Mouse (Mus musculus): ENCODE data around the gene Atp10b. TPM values are rescaled to one million over a fixed set of nuclear protein-coding genes. Genes with fewer than 3 reads are reported as not detected.

Gene Atp10b
- polyA plus RNA-seq, 1 experiment, result 0.14 TPM

DNA sequence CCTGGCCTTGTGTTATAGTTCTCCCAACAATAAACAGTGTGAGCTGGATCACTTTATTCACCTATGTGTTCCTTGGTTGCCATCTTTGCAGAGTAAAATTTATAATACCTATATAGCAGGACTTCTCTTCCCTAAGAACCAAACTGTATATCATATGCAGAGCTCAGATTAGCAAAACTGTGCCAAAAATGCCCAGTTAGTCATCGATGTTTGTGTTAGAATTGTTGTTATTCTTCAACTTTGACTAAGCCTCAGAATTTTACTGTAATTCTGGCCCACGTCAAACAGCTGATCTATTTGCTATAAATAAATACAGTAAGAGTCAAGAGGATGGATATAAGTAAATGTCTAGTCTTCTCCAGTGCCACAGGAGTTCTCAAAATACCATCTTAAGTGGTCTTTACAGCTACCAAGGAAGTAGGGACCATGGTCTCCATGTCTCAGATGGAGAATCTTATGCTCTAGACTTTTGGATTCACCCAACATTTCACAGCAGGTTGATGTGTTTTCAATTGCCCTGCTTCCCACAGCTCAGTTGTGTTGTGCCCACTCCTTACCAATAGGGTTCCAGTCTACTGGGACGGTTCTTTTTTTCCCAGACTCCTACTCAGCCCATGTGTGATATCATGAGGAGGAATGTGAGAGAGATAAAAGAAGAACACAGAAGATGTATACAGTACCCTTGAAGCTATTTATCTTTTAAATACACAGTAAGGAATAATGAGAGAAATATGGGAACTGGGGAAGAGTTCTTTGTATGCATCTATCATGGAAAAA lies 40.3 kb downstream of the Atp10b start:
- TF ChIP-seq CTCF (IDR thresholded peaks at IDR 0.05; ENCODE audit: borderline replicate concordance, insufficient read depth, low read length), result no peak
- TF ChIP-seq POLR2A (IDR thresholded peaks at IDR 0.05; ENCODE audit: low read depth, low read length), result no peak
- Histone ChIP-seq H3K4me3 (ENCODE audit: insufficient read depth, low read length) (no peak overlapping the region), H3K4me1 (ENCODE audit: control insufficient read depth, insufficient read depth, low read length) (no peaks in the 10 kb centered on the region), H3K27ac (ENCODE audit: insufficient read depth, low read length) (no peak overlapping the region)

DNA sequence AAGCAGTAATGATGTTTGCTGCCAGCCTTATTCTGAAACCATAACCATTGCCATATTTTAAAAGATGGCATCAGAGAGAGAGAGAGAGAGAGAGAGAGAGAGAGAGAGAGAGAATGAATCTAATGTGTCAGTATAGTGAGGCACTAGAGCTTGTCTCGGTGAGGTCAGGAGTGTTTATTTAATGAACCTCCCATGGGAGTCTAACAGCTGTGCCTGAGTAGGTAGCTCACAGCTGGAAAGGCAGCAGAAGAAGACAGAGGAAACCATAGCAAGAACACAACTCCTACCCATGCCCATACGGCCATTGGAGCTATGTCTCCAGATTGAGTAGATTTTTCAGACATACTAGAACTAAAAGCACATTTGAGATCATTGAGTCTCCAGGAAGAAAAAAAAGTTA lies 49.1 kb downstream of the Atp10b start:
- H3K4me1 ChIP-seq (ENCODE audit: control insufficient read depth, insufficient read depth, low read length), result no peaks in the 10 kb centered on the region
- H3K4me3 ChIP-seq (ENCODE audit: insufficient read depth, low read length), result no peak overlapping the region
- TF ChIP-seq CTCF (IDR thresholded peaks at IDR 0.05; ENCODE audit: borderline replicate concordance, insufficient read depth, low read length) (no peak), POLR2A (IDR thresholded peaks at IDR 0.05; ENCODE audit: low read depth, low read length) (no peak)
- H3K27ac ChIP-seq (ENCODE audit: insufficient read depth, low read length), result no peak overlapping the region

DNA sequence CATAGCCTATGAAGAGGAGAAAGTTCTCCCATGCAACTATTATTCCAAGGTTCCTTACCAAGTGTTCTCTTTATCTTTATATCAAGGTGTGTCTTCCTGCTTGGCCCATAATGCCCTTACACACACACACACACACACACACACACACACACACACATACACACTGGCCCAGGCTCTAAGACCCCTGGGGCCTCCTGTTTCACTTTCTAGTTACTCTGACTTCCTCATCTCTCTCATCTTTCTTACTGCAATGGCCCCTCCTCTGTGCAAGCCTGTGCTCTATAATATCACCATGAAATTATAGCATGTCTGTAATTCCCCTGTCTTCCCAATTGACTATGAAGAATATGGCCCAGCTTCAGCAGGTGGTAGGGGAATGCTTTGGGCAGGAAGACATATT lies 49.7 kb downstream of the Atp10b start:
- no peaks in the 10 kb centered on the region for H3K4me1 ChIP-seq (ENCODE audit: control insufficient read depth, insufficient read depth, low read length)
- H3K27ac ChIP-seq (ENCODE audit: insufficient read depth, low read length), result no peak overlapping the region
- no peak for TF ChIP-seq CTCF (IDR thresholded peaks at IDR 0.05; ENCODE audit: borderline replicate concordance, insufficient read depth, low read length)
- TF ChIP-seq POLR2A (IDR thresholded peaks at IDR 0.05; ENCODE audit: low read depth, low read length), result no peak
- H3K4me3 ChIP-seq (ENCODE audit: insufficient read depth, low read length), result no peak overlapping the region

DNA sequence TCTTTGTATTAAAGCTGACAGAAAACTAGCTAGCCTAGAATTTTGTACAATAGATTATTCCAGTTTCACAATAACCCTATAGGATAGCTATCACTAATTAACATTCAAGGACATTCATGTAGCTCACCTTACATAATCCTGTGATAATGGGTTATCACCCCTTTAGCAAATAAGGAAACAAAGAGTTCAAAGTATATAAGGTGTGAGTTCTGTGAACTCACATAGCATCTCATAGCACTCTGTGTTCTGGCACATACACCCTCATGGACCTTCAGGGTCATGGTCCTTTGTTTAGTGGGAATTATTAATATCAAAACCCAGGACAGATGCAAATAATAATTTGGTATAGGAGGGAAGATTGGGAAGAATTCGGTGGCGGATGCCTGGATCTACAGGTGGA lies 50.4 kb downstream of the Atp10b start:
- no peak for TF ChIP-seq POLR2A (IDR thresholded peaks at IDR 0.05; ENCODE audit: low read depth, low read length)
- TF ChIP-seq CTCF (IDR thresholded peaks at IDR 0.05; ENCODE audit: borderline replicate concordance, insufficient read depth, low read length), result no peak
- Histone ChIP-seq H3K27ac (ENCODE audit: insufficient read depth, low read length) (no peak overlapping the region), H3K4me3 (ENCODE audit: insufficient read depth, low read length) (no peak overlapping the region), H3K4me1 (ENCODE audit: control insufficient read depth, insufficient read depth, low read length) (no peaks in the 10 kb centered on the region)

DNA sequence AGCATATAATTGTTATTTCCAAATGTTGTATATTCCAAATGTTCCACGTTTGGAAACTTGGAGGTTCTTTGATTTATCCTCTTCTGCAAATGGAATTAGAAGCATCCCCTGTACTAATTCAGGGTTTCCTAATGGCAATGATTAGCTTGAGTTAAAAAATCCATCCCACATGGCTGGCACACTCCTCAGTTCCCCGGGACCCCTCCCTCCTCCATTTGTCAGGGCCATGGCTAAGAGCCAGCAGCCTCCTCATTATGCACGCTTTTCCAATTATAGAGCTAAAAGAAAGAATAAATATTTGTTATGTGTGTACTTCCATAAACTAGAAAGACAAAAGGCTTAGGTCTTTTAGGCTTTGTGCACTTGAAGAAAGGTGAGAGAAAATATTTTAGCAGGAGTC lies 53.9 kb downstream of the Atp10b start:
- H3K4me1 ChIP-seq (ENCODE audit: control insufficient read depth, insufficient read depth, low read length), result no peaks in the 10 kb centered on the region
- H3K4me3 ChIP-seq (ENCODE audit: insufficient read depth, low read length), result no peak overlapping the region
- no peak for TF ChIP-seq CTCF (IDR thresholded peaks at IDR 0.05; ENCODE audit: borderline replicate concordance, insufficient read depth, low read length)
- no peak for TF ChIP-seq POLR2A (IDR thresholded peaks at IDR 0.05; ENCODE audit: low read depth, low read length)
- H3K27ac ChIP-seq (ENCODE audit: insufficient read depth, low read length), result no peak overlapping the region

DNA sequence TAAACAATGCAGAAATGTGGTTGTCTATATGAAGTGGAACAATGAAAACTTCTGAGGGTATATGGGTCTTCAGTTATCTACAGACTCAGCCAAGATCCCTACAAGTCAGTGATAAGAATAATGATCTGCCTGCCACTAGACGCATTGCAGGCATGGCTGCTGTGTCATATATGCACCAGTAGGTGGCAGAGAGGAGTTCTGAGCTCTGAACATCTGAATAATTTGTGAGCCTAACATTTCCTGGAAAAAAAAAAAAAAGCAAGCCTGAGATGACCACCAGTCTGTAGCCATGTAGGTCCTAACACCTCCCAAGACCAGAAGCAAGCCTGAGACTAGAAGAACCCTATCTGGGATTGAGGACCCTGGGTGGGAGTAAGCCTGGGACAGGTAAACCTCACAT lies 63.5 kb downstream of the Atp10b start:
- Histone ChIP-seq H3K27ac (ENCODE audit: insufficient read depth, low read length) (no peak overlapping the region), H3K4me1 (ENCODE audit: control insufficient read depth, insufficient read depth, low read length) (no peaks in the 10 kb centered on the region), H3K4me3 (ENCODE audit: insufficient read depth, low read length) (no peak overlapping the region)
- no peak for TF ChIP-seq POLR2A (IDR thresholded peaks at IDR 0.05; ENCODE audit: low read depth, low read length)
- TF ChIP-seq CTCF (IDR thresholded peaks at IDR 0.05; ENCODE audit: borderline replicate concordance, insufficient read depth, low read length), result peak; percentile 43; the same call in 1 of the 2 replicates

DNA sequence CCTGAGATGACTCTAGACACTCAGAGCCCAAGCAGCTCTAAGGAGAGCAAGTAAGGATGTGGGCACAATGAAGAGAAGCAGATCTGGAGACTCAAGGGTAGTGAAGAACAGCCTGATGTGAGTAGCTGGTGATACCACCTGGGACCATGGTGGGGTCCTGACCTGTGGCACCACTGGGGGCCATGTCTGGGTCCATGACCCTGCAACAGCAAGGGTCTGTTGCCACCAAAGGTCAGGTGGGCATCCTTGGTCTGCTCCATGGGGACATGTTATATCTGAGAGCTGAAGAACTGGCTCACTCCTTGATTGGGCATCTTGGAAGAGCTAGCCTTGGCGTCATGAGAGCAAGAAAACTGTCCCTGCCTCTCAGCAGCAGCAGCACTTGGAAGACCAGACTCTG lies 64.1 kb downstream of the Atp10b start:
- Histone ChIP-seq H3K4me1 (ENCODE audit: control insufficient read depth, insufficient read depth, low read length) (no peaks in the 10 kb centered on the region), H3K4me3 (ENCODE audit: insufficient read depth, low read length) (no peak overlapping the region), H3K27ac (ENCODE audit: insufficient read depth, low read length) (no peak overlapping the region)
- no peak for TF ChIP-seq POLR2A (IDR thresholded peaks at IDR 0.05; ENCODE audit: low read depth, low read length)
- no peak for TF ChIP-seq CTCF (IDR thresholded peaks at IDR 0.05; ENCODE audit: borderline replicate concordance, insufficient read depth, low read length)

DNA sequence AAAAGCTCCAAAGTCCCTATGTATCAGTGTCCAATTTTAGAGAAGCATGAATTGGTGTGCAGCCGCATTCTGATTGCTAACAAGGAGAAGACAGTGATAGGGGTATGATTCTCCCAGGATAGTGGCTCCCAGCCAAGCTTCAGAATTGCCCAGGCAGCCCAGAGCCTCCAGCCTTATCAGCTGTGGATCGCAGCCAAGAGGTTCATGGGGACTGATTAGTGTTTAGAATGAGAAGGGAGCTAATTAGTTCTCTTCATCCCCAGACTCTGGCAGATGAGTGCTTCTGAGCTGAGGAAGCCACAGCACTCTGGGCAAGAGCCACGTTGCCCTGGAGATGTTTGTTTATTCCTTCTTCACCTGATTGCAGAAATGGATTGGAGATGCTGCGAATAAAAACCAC lies 67.3 kb downstream of the Atp10b start:
- TF ChIP-seq POLR2A (IDR thresholded peaks at IDR 0.05; ENCODE audit: low read depth, low read length) (no peak), CTCF (IDR thresholded peaks at IDR 0.05; ENCODE audit: borderline replicate concordance, insufficient read depth, low read length) (no peak)
- Histone ChIP-seq H3K27ac (ENCODE audit: insufficient read depth, low read length) (no peak overlapping the region), H3K4me3 (ENCODE audit: insufficient read depth, low read length) (no peak overlapping the region)

DNA sequence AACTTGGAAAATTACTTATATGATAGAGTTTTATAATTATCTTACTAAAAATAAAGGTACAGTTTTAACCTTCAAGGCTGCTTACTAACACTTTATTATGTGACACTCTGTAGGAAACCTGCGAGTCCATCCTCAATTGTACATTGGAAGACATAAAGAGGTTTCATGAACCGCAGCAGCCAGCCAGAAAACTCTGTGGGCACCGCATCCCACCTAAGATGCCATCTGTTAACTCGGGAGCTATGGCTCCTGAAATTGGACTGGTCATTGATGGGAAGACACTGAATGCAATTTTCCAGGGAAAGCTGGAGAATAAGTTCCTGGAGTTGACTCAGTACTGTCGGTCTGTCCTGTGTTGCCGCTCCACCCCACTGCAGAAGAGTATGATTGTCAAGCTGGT lies 80.6 kb downstream of the Atp10b start:
- H3K27ac ChIP-seq (ENCODE audit: insufficient read depth, low read length), result no peak overlapping the region
- peaks cover 2% of the 10 kb centered on the region; the same call in 1 of the 2 replicates for H3K4me1 ChIP-seq (ENCODE audit: control insufficient read depth, insufficient read depth, low read length)
- TF ChIP-seq POLR2A (IDR thresholded peaks at IDR 0.05; ENCODE audit: low read depth, low read length), result no peak
- no peak for TF ChIP-seq CTCF (IDR thresholded peaks at IDR 0.05; ENCODE audit: borderline replicate concordance, insufficient read depth, low read length)
- no peak overlapping the region for H3K4me3 ChIP-seq (ENCODE audit: insufficient read depth, low read length)

More for the DNA sequence above, 67.3 kb downstream of the Atp10b start:
- H3K4me1 ChIP-seq (ENCODE audit: control insufficient read depth, insufficient read depth, low read length), result no peaks in the 10 kb centered on the region

DNA sequence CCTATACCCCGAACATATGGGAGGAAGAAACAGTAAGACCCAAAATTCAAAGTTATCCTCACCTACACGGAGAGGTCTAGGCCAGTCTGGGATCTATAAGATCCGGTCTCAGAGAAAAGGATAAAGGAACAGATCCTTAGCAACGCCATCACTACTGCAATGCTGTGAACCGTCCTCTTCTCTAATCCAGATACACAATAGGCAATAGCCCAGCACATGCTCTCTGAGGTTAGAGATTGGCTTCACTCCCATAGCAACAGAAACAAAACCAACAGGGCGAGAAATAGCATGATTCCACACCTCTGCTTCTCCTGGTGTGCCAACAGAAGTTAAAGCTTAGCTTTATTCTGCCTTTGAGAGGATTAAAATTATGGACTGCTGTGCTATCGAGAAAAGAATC lies 82.4 kb downstream of the Atp10b start:
- no peak overlapping the region for H3K4me3 ChIP-seq (ENCODE audit: insufficient read depth, low read length)
- peaks cover under 1% of the 10 kb centered on the region; the same call in 1 of the 2 replicates for H3K4me1 ChIP-seq (ENCODE audit: control insufficient read depth, insufficient read depth, low read length)
- TF ChIP-seq CTCF (IDR thresholded peaks at IDR 0.05; ENCODE audit: borderline replicate concordance, insufficient read depth, low read length), result no peak
- TF ChIP-seq POLR2A (IDR thresholded peaks at IDR 0.05; ENCODE audit: low read depth, low read length), result no peak
- no peak overlapping the region for H3K27ac ChIP-seq (ENCODE audit: insufficient read depth, low read length)
